Mouse (Mus musculus): ENCODE measurements at regions not wholly inside any gene's neighbourhood (a gene's known extent, or its start where the extent isn't known, plus 50 kb on each side); places are given as distances from the start of the nearest gene placed in this dataset.

DNA sequence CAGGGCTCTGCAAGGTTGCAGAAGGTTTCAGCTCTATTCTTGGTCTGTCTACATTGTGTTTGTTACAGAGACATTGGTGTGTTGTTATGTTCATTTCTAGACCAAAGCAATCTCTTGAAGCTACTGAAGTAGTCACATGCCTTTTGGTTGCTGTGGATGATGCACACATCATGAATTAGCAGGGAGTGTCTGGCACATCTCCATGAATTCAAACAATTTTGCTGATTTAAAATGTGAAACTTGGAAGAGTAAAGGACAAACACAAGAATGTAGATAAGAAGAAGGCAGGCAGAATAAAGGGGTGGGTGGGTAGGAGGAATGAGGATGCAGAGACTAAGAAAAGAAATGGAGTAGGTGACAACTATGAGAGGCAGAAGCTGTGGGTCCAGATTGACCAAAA lies 688.3 kb upstream of the Nrsn1 start:
- no peaks in the 10 kb centered on the region for H3K9me3 ChIP-seq (replicated peaks)
- H3K4me1 ChIP-seq (ENCODE audit: insufficient read depth, low read depth, low read length), result no peaks in the 10 kb centered on the region
- H3K4me3 ChIP-seq (ENCODE audit: low read depth, low read length), result no peak overlapping the region
- H3K36me3 ChIP-seq (replicated peaks), result no peaks in the 10 kb centered on the region
- ATAC-seq (ENCODE audit: extremely low read depth, insufficient number of reproducible peaks, low FRiP score, poor library complexity, severe bottlenecking) (no peak), DNase-seq (ENCODE audit: low spot score) (no peak)
- TF ChIP-seq GATA1 (IDR thresholded peaks at IDR 0.05; ENCODE audit: borderline replicate concordance, low read length), result no peak
- no peak for TF ChIP-seq GATA2 (IDR thresholded peaks at IDR 0.05; ENCODE audit: borderline replicate concordance, low read depth, low read length)
- no peak for TF ChIP-seq CTCF (IDR thresholded peaks at IDR 0.05; ENCODE audit: low read depth, low read length)
- TF ChIP-seq POLR2AphosphoS5 (IDR thresholded peaks at IDR 0.05; ENCODE audit: insufficient replicate concordance, low read depth, low read length), result no peak
- no peak for TF ChIP-seq TAL1 (conservative IDR thresholded peaks at IDR 0.05; ENCODE audit: low read depth, low read length)
- H3K27me3 ChIP-seq (ENCODE audit: insufficient read depth, low read length), result no peaks in the 10 kb centered on the region

GRCm38 (mm10) chr13:25958153-25958466 lies 687.8 kb upstream of the Nrsn1 start:
- H3K9me3 ChIP-seq (replicated peaks), result no peaks in the 10 kb centered on the region
- H3K4me3 ChIP-seq (ENCODE audit: low read depth, low read length), result no peak overlapping the region
- TF ChIP-seq GATA2 (IDR thresholded peaks at IDR 0.05; ENCODE audit: borderline replicate concordance, low read depth, low read length) (no peak), CTCF (IDR thresholded peaks at IDR 0.05; ENCODE audit: low read depth, low read length) (no peak), TAL1 (conservative IDR thresholded peaks at IDR 0.05; ENCODE audit: low read depth, low read length) (no peak), GATA1 (IDR thresholded peaks at IDR 0.05; ENCODE audit: borderline replicate concordance, low read length) (no peak), POLR2AphosphoS5 (IDR thresholded peaks at IDR 0.05; ENCODE audit: insufficient replicate concordance, low read depth, low read length) (no peak)
- H3K36me3 ChIP-seq (replicated peaks), result no peaks in the 10 kb centered on the region
- no peak for ATAC-seq (ENCODE audit: extremely low read depth, insufficient number of reproducible peaks, low FRiP score, poor library complexity, severe bottlenecking)
- H3K27me3 ChIP-seq (ENCODE audit: insufficient read depth, low read length), result no peaks in the 10 kb centered on the region
- no peak for DNase-seq (ENCODE audit: low spot score)
- no peaks in the 10 kb centered on the region for H3K4me1 ChIP-seq (ENCODE audit: insufficient read depth, low read depth, low read length)

GRCm38 (mm10) chr13:25957451-25958152 lies 687.3 kb upstream of the Nrsn1 start:
- Histone ChIP-seq H3K9me3 (replicated peaks) (no peaks in the 10 kb centered on the region), H3K4me1 (ENCODE audit: insufficient read depth, low read depth, low read length) (no peaks in the 10 kb centered on the region), H3K36me3 (replicated peaks) (no peaks in the 10 kb centered on the region), H3K27me3 (ENCODE audit: insufficient read depth, low read length) (no peaks in the 10 kb centered on the region), H3K4me3 (ENCODE audit: low read depth, low read length) (no peak overlapping the region)
- ATAC-seq (ENCODE audit: extremely low read depth, insufficient number of reproducible peaks, low FRiP score, poor library complexity, severe bottlenecking) (no peak), DNase-seq (ENCODE audit: low spot score) (no peak)
- TF ChIP-seq GATA2 (IDR thresholded peaks at IDR 0.05; ENCODE audit: borderline replicate concordance, low read depth, low read length) (no peak), TAL1 (conservative IDR thresholded peaks at IDR 0.05; ENCODE audit: low read depth, low read length) (no peak)

DNA sequence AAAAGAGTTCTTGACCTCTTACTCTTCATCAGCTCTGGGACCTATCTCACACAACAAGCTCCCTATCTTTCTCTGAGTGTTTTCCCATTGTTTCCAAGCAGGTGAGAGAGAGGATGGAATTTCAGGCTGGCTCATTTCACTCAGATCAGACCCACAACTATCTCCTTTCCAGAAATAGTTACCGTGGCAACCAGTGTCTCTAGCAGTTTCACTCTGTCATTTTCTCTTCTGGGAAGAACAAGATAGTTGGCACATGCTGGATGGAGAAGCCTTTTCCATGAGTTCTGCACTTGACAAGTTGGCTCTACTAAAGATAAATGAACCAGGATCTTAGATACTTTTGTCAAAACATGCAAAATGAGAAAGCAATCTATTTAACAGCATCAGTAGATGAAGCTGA lies 667.3 kb upstream of the Nrsn1 start:
- TF ChIP-seq POLR2AphosphoS5 (IDR thresholded peaks at IDR 0.05; ENCODE audit: insufficient replicate concordance, low read depth, low read length) (no peak), TAL1 (conservative IDR thresholded peaks at IDR 0.05; ENCODE audit: low read depth, low read length) (no peak), GATA1 (IDR thresholded peaks at IDR 0.05; ENCODE audit: borderline replicate concordance, low read length) (no peak), CTCF (IDR thresholded peaks at IDR 0.05; ENCODE audit: low read depth, low read length) (no peak), GATA2 (IDR thresholded peaks at IDR 0.05; ENCODE audit: borderline replicate concordance, low read depth, low read length) (no peak)

DNA sequence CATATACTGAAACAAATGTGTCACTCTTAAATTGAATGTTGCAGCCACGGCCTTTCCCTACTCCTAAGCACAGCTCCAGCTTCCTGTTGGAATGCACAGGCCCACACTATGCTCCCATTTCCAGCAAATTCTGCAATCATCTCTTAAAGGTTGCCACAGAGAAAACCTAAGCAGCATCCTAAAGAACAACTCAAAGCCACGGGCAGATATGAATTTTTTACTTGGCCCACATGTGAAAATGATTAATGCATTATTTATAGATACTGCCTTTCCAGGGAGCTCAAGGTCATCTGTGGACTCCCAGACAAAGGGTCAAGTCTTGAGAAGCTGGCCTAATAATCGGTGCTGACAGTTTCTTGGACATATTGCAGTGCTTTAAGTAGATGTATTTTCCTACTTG lies 663.5 kb upstream of the Nrsn1 start:
- H3K4me3 ChIP-seq (ENCODE audit: low read depth, low read length), result no peak overlapping the region
- H3K9me3 ChIP-seq (replicated peaks), result no peaks in the 10 kb centered on the region
- no peaks in the 10 kb centered on the region for H3K27me3 ChIP-seq (ENCODE audit: insufficient read depth, low read length)
- H3K36me3 ChIP-seq (replicated peaks), result no peaks in the 10 kb centered on the region
- no peak for DNase-seq (ENCODE audit: low spot score)
- H3K4me1 ChIP-seq (ENCODE audit: insufficient read depth, low read depth, low read length), result no peaks in the 10 kb centered on the region
- TF ChIP-seq POLR2AphosphoS5 (IDR thresholded peaks at IDR 0.05; ENCODE audit: insufficient replicate concordance, low read depth, low read length), result no peak
- no peak for TF ChIP-seq TAL1 (conservative IDR thresholded peaks at IDR 0.05; ENCODE audit: low read depth, low read length)
- TF ChIP-seq GATA2 (IDR thresholded peaks at IDR 0.05; ENCODE audit: borderline replicate concordance, low read depth, low read length), result no peak
- no peak for TF ChIP-seq GATA1 (IDR thresholded peaks at IDR 0.05; ENCODE audit: borderline replicate concordance, low read length)
- TF ChIP-seq CTCF (IDR thresholded peaks at IDR 0.05; ENCODE audit: low read depth, low read length), result no peak
- ATAC-seq (ENCODE audit: extremely low read depth, insufficient number of reproducible peaks, low FRiP score, poor library complexity, severe bottlenecking), result no peak

More for the DNA sequence above, 667.3 kb upstream of the Nrsn1 start:
- no peak for DNase-seq (ENCODE audit: low spot score)
- Histone ChIP-seq H3K36me3 (replicated peaks) (no peaks in the 10 kb centered on the region), H3K27me3 (ENCODE audit: insufficient read depth, low read length) (no peaks in the 10 kb centered on the region), H3K4me1 (ENCODE audit: insufficient read depth, low read depth, low read length) (no peaks in the 10 kb centered on the region), H3K9me3 (replicated peaks) (no peaks in the 10 kb centered on the region), H3K4me3 (ENCODE audit: low read depth, low read length) (no peak overlapping the region)
- ATAC-seq (ENCODE audit: extremely low read depth, insufficient number of reproducible peaks, low FRiP score, poor library complexity, severe bottlenecking), result no peak

GRCm38 (mm10) chr13:25933246-25933645 lies 662.9 kb upstream of the Nrsn1 start:
- H3K27me3 ChIP-seq (ENCODE audit: insufficient read depth, low read length), result no peaks in the 10 kb centered on the region
- ATAC-seq (ENCODE audit: extremely low read depth, insufficient number of reproducible peaks, low FRiP score, poor library complexity, severe bottlenecking) (no peak), DNase-seq (ENCODE audit: low spot score) (no peak)
- H3K36me3 ChIP-seq (replicated peaks), result no peaks in the 10 kb centered on the region
- H3K9me3 ChIP-seq (replicated peaks), result no peaks in the 10 kb centered on the region
- TF ChIP-seq GATA1 (IDR thresholded peaks at IDR 0.05; ENCODE audit: borderline replicate concordance, low read length) (no peak), CTCF (IDR thresholded peaks at IDR 0.05; ENCODE audit: low read depth, low read length) (no peak), GATA2 (IDR thresholded peaks at IDR 0.05; ENCODE audit: borderline replicate concordance, low read depth, low read length) (no peak), TAL1 (conservative IDR thresholded peaks at IDR 0.05; ENCODE audit: low read depth, low read length) (no peak), POLR2AphosphoS5 (IDR thresholded peaks at IDR 0.05; ENCODE audit: insufficient replicate concordance, low read depth, low read length) (no peak)
- H3K4me3 ChIP-seq (ENCODE audit: low read depth, low read length), result no peak overlapping the region
- no peaks in the 10 kb centered on the region for H3K4me1 ChIP-seq (ENCODE audit: insufficient read depth, low read depth, low read length)

Measured in G1E (cell line).